Mouse (Mus musculus): ENCODE measurements around the gene Hmces. TPM values are rescaled to one million over a fixed set of nuclear protein-coding genes. Genes with fewer than 3 reads are reported as not detected.

The Hmces gene
- polyA plus RNA-seq, 1 experiment from 2014 or later = 58.5 TPM

DNA sequence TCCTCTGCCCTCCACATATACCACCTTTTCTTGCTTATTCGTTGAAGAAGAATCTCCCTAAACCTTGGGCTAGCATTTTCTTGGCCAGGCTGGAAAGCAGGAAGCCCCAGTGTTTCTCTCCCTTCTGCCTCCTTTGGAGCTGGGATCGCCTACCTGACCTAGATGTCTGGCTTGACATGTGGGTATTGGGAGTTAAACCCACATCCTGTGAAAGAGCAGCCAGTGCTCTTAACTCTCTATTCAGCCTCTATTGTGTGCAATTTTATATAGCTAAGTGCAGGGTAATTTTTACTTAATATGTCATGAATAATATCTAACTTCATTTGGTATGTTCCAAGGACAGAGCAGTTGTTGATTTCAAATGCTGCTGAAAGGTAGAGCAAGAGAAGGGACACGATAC is 34.1 kb upstream of the Hmces start:
- Histone ChIP-seq H3K36me3 (no peaks in the 10 kb centered on the region), H3K4me1 (no peaks in the 10 kb centered on the region), H3K9me3 (no peaks in the 10 kb centered on the region), H3K4me3 (no peak overlapping the region), H3K27ac (replicated peaks) (no peak overlapping the region), H3K27me3 (no peaks in the 10 kb centered on the region), H3K9ac (replicated peaks) (no peak overlapping the region), H3K4me2 (replicated peaks) (no peak overlapping the region)
- no peak for ATAC-seq (replicated peaks)
- 70% methylated on average over 3 of the region's 3 CpGs for WGBS

- H3K4me2 ChIP-seq (replicated peaks) = no peak overlapping the region
- ATAC-seq (replicated peaks) = no peak
- 79% methylated on average over 3 of the region's 3 CpGs for WGBS
- no peaks in the 10 kb centered on the region for H3K27me3 ChIP-seq
- H3K4me3 ChIP-seq = no peak overlapping the region
- no peaks in the 10 kb centered on the region for H3K36me3 ChIP-seq
- H3K9ac ChIP-seq (replicated peaks) = no peak overlapping the region
- 0 out of 2 replicates have a peak, but pooled peaks cover under 1% of the 10 kb centered on the region for H3K4me1 ChIP-seq
- no peaks in the 10 kb centered on the region for H3K9me3 ChIP-seq
- no peak overlapping the region for H3K27ac ChIP-seq (replicated peaks)
These were observed 31.5 kb upstream of the Hmces start for GRCm38 (mm10) chr6:87882221-87882620.

DNA sequence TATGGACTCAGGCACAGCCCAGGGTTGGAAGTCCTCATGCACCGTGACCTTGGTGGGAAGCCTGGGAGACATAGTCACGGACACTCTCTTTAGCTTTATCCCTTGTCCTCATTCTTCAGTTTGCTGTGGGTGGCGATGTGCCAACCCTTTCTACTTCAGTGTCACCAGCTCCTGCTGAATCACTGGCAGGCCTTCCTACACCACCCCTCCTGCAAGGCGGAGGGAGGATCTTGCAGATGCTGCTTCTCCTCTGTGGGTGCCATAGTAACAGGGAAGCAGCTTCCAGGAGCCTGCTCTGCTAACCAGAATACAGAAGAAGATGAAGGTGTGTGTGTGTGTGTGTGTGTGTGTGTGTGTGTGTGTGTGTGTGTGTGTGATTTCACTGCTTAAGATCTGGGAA is 30.9 kb upstream of the Hmces start:
- 0 out of 2 replicates have a peak, but pooled peaks have one; percentile 42 for ATAC-seq (replicated peaks)
- Histone ChIP-seq H3K4me3 (no peak overlapping the region), H3K4me2 (replicated peaks) (no peak overlapping the region), H3K9me3 (no peaks in the 10 kb centered on the region), H3K4me1 (0 out of 2 replicates have a peak, but pooled peaks cover 4% of the 10 kb centered on the region), H3K36me3 (no peaks in the 10 kb centered on the region), H3K27me3 (no peaks in the 10 kb centered on the region), H3K27ac (replicated peaks) (no peak overlapping the region), H3K9ac (replicated peaks) (no peak overlapping the region)
- 58% methylated on average over 4 of the region's 4 CpGs for WGBS

GRCm38 (mm10) chr6:87886721-87887120 is 27.0 kb upstream of the Hmces start:
- H3K36me3 ChIP-seq = peaks cover 24% of the 10 kb centered on the region
- peaks cover 12% of the 10 kb centered on the region for H3K4me1 ChIP-seq
- H3K9me3 ChIP-seq = no peaks in the 10 kb centered on the region
- no peak overlapping the region for H3K9ac ChIP-seq (replicated peaks)
- H3K27ac ChIP-seq (replicated peaks) = no peak overlapping the region
- H3K4me2 ChIP-seq (replicated peaks) = no peak overlapping the region
- 93% methylated on average over 1 of the region's 1 CpGs for WGBS
- no peak overlapping the region for H3K4me3 ChIP-seq
- H3K27me3 ChIP-seq = no peaks in the 10 kb centered on the region
- ATAC-seq (replicated peaks) = no peak

- peak within 1 kb of the TSS; percentile 95 for H3K9ac ChIP-seq (replicated peaks)
- H3K9me3 ChIP-seq = no peaks in the 10 kb centered on the region
- peak within 1 kb of the TSS; percentile 80 for H3K27ac ChIP-seq (replicated peaks)
- peaks cover 12% of the 10 kb centered on the region for H3K4me1 ChIP-seq
- H3K27me3 ChIP-seq = no peaks in the 10 kb centered on the region
- peaks cover 34% of the 10 kb centered on the region for H3K36me3 ChIP-seq
- peak within 1 kb of the TSS; percentile 72 for H3K4me2 ChIP-seq (replicated peaks)
- peak; percentile 96 for ATAC-seq (replicated peaks)
- peak within 1 kb of the TSS; percentile 63 for H3K4me3 ChIP-seq
- WGBS = under 1% methylated on average over 31 of the region's 31 CpGs
These were observed 26.0 kb upstream of the Hmces start, which contains the start of gene Copg1 for GRCm38 (mm10) chr6:87887594-87888233. Gene Copg1, plus strand, starts transcription at chr6:87887814.

DNA sequence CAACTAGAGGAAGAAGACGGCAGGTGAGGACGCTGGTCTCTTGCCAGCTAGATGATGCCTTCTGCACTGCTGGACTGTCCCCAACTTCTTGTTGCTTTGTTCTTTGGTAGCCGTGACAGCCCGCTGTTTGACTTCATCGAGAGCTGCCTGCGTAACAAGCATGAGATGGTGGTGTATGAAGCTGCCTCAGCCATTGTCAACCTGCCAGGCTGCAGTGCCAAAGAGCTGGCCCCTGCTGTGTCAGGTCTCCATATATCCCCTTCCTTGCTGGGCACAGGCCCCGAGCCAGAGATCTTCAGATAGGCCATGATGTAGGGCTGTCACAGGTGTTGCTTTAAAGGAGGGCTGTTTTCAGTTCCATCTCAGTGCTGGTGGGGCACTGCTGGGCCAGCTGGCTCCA is 19.8 kb upstream of the Hmces start:
- no peak overlapping the region for H3K9ac ChIP-seq (replicated peaks)
- no peak overlapping the region for H3K4me3 ChIP-seq
- 92% methylated on average over 7 of the region's 7 CpGs for WGBS
- H3K36me3 ChIP-seq = peaks cover 92% of the 10 kb centered on the region
- H3K27me3 ChIP-seq = no peaks in the 10 kb centered on the region
- no peaks in the 10 kb centered on the region for H3K9me3 ChIP-seq
- no peak for ATAC-seq (replicated peaks)
- no peak overlapping the region for H3K27ac ChIP-seq (replicated peaks)
- H3K4me2 ChIP-seq (replicated peaks) = no peak overlapping the region
- H3K4me1 ChIP-seq = peaks cover 1% of the 10 kb centered on the region

- Histone ChIP-seq H3K36me3 (peaks cover 89% of the 10 kb centered on the region), H3K4me1 (no peaks in the 10 kb centered on the region), H3K27me3 (no peaks in the 10 kb centered on the region), H3K4me3 (no peak overlapping the region), H3K4me2 (replicated peaks) (no peak overlapping the region), H3K9ac (replicated peaks) (no peak overlapping the region), H3K27ac (replicated peaks) (no peak overlapping the region), H3K9me3 (no peaks in the 10 kb centered on the region)
- WGBS = 96% methylated on average over 10 of the region's 10 CpGs
- ATAC-seq (replicated peaks) = no peak
These were observed 15.7 kb upstream of the Hmces start for GRCm38 (mm10) chr6:87898028-87898427.

GRCm38 (mm10) chr6:87906632-87907031 is 7.1 kb upstream of the Hmces start:
- Histone ChIP-seq H3K4me2 (replicated peaks) (no peak overlapping the region), H3K4me1 (no peaks in the 10 kb centered on the region), H3K4me3 (no peak overlapping the region), H3K27ac (replicated peaks) (no peak overlapping the region), H3K9ac (replicated peaks) (no peak overlapping the region), H3K27me3 (no peaks in the 10 kb centered on the region), H3K9me3 (no peaks in the 10 kb centered on the region), H3K36me3 (peaks cover 95% of the 10 kb centered on the region)
- WGBS = 62% methylated on average over 5 of the region's 5 CpGs
- ATAC-seq (replicated peaks) = no peak

- H3K4me2 ChIP-seq (replicated peaks) = no peak overlapping the region
- ATAC-seq (replicated peaks) = no peak
- H3K27ac ChIP-seq (replicated peaks) = no peak overlapping the region
- peaks cover 84% of the 10 kb centered on the region for H3K36me3 ChIP-seq
- H3K27me3 ChIP-seq = no peaks in the 10 kb centered on the region
- WGBS = 89% methylated on average over 6 of the region's 6 CpGs
- H3K9ac ChIP-seq (replicated peaks) = no peak overlapping the region
- H3K9me3 ChIP-seq = no peaks in the 10 kb centered on the region
- H3K4me1 ChIP-seq = 0 out of 2 replicates have a peak, but pooled peaks cover 2% of the 10 kb centered on the region
- H3K4me3 ChIP-seq = no peak overlapping the region
These were observed 4.6 kb upstream of the Hmces start for GRCm38 (mm10) chr6:87909181-87909580.

DNA sequence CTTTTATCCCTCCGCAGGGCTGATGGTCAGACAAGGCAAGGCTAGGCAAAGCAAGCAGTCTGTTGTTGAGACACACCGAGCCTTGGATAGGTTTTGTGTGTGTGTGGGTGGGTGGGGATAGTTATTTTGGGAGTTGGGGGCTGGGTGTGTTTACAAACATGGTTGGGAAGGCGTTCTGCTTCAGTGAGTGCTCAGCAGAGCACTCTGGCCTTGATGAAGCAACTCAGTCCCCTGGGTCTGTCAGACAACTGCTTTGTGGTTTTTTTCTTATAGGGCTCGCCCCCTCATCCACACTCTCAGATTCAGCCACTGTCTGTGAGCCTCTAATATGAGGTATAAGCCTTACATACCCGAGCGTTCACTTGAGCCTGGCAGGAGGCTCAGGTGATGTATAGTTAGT is 2.2 kb upstream of the Hmces start:
- 89% methylated on average over 6 of the region's 6 CpGs for WGBS
- H3K27ac ChIP-seq (replicated peaks) = no peak overlapping the region
- H3K4me1 ChIP-seq = peaks cover 15% of the 10 kb centered on the region
- H3K36me3 ChIP-seq = peaks cover 67% of the 10 kb centered on the region
- H3K4me2 ChIP-seq (replicated peaks) = no peak overlapping the region
- no peak for ATAC-seq (replicated peaks)
- H3K27me3 ChIP-seq = no peaks in the 10 kb centered on the region
- H3K9me3 ChIP-seq = no peaks in the 10 kb centered on the region
- H3K4me3 ChIP-seq = no peak overlapping the region
- no peak overlapping the region for H3K9ac ChIP-seq (replicated peaks)

DNA sequence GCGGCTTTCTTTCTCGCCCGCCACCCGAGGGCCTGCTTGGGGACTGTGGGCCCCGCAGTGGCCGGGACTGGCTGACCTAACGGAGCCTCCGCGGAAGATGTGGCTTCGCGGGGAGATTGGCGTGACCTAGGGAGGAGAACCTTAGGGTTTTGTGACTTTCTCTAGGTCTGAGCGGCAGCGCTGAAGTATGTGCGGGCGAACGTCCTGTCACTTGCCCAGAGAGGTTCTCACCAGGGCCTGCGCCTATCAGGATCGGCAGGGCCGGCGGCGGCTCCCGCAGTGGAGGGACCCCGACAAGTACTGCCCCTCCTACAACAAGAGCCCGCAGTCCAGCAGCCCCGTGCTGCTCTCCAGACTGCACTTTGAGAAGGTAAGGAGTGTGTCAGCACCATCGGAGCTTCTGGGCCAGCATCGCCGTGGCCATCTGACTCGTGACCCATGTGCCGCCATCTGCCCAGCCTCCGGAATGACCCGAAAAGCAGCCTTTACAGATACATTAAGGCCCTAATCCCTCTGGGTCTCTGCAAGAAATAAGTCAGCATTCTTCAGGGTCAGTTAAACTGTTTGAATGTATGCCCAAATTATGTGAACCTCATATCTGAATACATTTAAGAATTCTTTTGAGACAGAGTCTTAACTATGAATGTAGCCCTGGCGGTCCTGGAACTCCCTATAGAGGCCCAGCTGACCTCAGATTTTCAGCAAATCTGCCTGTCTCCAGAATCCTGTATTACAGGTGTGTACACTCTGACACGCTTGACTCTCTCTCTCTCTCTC is 779 bp downstream of the Hmces start:
- Histone ChIP-seq H3K9me3 (no peaks in the 10 kb centered on the region), H3K27ac (replicated peaks) (peak overlapping the region; percentile 76), H3K27me3 (no peaks in the 10 kb centered on the region), H3K36me3 (peaks cover 60% of the 10 kb centered on the region), H3K9ac (replicated peaks) (peak overlapping the region; percentile 73), H3K4me1 (peaks cover 15% of the 10 kb centered on the region), H3K4me3 (peak overlapping the region; percentile 68), H3K4me2 (replicated peaks) (peak overlapping the region; percentile 88)
- 3% methylated on average over 35 of the region's 35 CpGs for WGBS
- ATAC-seq (replicated peaks) = peak; percentile 63

DNA sequence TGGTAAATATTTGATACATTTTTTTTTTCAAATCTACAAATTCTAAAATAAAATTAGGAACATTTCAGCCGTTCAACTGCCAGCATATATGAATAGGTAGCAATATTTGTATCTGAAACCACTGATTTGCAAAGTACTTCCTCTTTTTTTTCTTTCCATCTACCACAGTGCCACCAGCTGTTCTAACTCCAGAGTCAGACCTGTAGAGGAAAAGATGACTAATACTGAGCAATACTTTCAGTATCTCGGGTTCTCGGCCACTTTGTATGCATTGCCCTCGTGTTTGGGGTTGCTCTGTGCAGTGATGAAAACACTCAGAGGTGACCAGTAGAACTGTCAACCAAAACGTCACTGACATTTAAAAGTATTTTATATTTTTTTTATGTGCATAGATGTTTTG is 2.2 kb downstream of the Hmces start:
- H3K4me3 ChIP-seq = no peak overlapping the region
- no peak overlapping the region for H3K4me2 ChIP-seq (replicated peaks)
- WGBS = 88% methylated on average over 5 of the region's 5 CpGs
- H3K9ac ChIP-seq (replicated peaks) = no peak overlapping the region
- H3K36me3 ChIP-seq = peaks cover 54% of the 10 kb centered on the region
- H3K27me3 ChIP-seq = no peaks in the 10 kb centered on the region
- ATAC-seq (replicated peaks) = no peak
- no peak overlapping the region for H3K27ac ChIP-seq (replicated peaks)
- H3K4me1 ChIP-seq = peaks cover 15% of the 10 kb centered on the region
- H3K9me3 ChIP-seq = no peaks in the 10 kb centered on the region

Data from forebrain, embryonic 15.5 days (tissue).